Mouse (Mus musculus) erythroblast, embryonic 14.5 days (primary cell): ENCODE results near the gene Syngr1. TPM values are rescaled to one million over a fixed set of nuclear protein-coding genes. Genes with fewer than 3 reads are reported as not detected.
A peak's percentile ranks its signal among the peaks of the same experiment; 100 is the strongest.

Source experiments
- H3K27me3 ChIP-seq: 2 replicates; pipeline ENCODE4 v1.6.1; 2012; ENCODE audit warnings: inconsistent platforms; ENCODE audit not compliant: control insufficient read depth
- H3K36me3 ChIP-seq: 2 replicates; pipeline ENCODE4 v1.6.1; 2012; ENCODE audit warnings: mild to moderate bottlenecking, inconsistent platforms; ENCODE audit not compliant: control insufficient read depth
- H3K4me1 ChIP-seq: 2 replicates; pipeline ENCODE4 v1.6.1; 2012; ENCODE audit warnings: inconsistent platforms; ENCODE audit not compliant: control insufficient read depth
- H3K4me3 ChIP-seq: replicated peaks from 2 replicates; pipeline ENCODE3; 2012; ENCODE audit warnings: moderate library complexity, mild to moderate bottlenecking, inconsistent platforms
- H3K9me3 ChIP-seq: 2 replicates; pipeline ENCODE4 v1.6.1; 2012; ENCODE audit warnings: low read length, inconsistent platforms, mixed read lengths; ENCODE audit not compliant: control insufficient read depth
- GATA1 ChIP-seq: IDR thresholded peaks from 2 replicates; pipeline ENCODE4 v1.6.1; 2012; ENCODE audit warnings: low read length, inconsistent platforms, mixed read lengths
- TAL1 ChIP-seq: IDR thresholded peaks from 3 replicates; pipeline ENCODE4 v1.6.1; 2012; ENCODE audit warnings: low read length, inconsistent platforms, mixed read lengths
- polyA plus RNA-seq: library from polyadenylated mRNA; stranded (reverse); fragments of >175 nt; gene quantifications from 2 replicates; pipeline ENCODE4 v1.2.3, GENCODE M21; 2012

Gene Syngr1
- polyA plus RNA-seq, 1 experiment: 0.41 TPM

DNA sequence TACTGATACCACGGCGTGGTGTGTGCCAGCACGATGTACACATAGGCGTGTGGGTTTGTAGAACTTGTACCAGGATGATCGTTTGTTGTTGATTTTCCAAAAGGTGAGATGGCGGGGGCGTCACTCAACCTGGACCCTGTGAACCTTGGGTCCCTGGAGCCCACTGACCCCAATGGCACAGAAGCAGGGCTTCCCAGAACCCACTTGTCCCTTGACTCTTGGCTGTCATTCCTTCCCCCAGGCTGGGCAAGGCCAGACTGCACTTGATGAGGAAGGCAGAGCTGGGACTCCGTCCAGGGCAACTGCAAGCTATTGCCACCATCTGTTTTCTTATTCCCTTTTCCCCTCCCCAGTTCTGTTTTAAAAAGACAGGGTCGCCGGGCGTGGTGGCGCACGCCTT lies 3.1 kb downstream of the Syngr1 start:
- no peaks in the 10 kb centered on the region for H3K9me3 ChIP-seq
- no peak for TF ChIP-seq GATA1
- no peak for TF ChIP-seq TAL1
- H3K27me3 ChIP-seq: peaks cover 19% of the 10 kb centered on the region
- H3K4me1 ChIP-seq: peaks cover 84% of the 10 kb centered on the region
- no peaks in the 10 kb centered on the region; the same call in 1 of the 2 replicates for H3K36me3 ChIP-seq
- H3K4me3 ChIP-seq: no peak overlapping the region

DNA sequence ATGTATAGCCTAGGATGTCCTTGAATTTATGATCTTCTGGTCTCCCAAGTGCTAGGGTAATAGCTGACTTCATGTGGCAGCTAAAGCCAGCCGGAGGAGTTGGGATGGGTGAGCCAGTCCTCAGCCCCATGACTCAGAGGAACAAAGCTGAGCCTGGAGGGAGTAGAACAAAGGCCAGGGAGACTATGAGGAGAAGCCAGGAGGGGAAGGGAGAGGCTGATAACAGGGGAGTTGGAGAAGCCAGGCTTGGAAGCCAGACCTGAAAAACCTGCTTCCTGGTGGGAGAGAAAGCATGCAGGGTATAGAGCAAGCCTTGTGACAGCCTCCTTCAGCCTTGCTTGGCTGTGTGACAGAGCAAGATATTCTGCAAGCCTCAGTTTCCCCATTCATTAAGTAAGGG lies 4.5 kb downstream of the Syngr1 start:
- no peaks in the 10 kb centered on the region for H3K9me3 ChIP-seq
- H3K4me1 ChIP-seq: peaks cover 84% of the 10 kb centered on the region
- TF ChIP-seq GATA1: no peak
- TF ChIP-seq TAL1: no peak
- H3K27me3 ChIP-seq: peaks cover 19% of the 10 kb centered on the region
- H3K4me3 ChIP-seq: no peak overlapping the region
- no peaks in the 10 kb centered on the region; the same call in 1 of the 2 replicates for H3K36me3 ChIP-seq

DNA sequence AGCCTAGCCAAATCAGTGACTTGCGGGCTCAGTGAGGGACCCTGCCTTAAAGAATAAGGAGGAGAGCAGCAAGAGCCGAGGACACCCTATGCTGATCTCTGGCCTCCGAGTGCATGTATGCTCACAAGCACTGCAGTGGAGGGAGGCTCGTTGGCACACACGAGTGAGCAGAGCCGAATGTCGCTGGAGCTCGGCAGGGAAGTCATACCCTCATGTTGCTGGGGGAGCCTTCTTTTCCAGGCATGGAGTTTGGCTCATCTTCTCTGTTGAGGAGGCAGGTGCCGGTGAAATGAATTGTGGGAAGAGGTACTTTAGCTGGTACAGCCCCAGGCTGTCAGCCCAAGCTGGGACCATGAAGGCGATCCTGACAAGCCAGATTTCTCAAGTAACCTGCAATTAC lies 5.3 kb downstream of the Syngr1 start:
- H3K36me3 ChIP-seq: no peaks in the 10 kb centered on the region; the same call in 1 of the 2 replicates
- H3K9me3 ChIP-seq: no peaks in the 10 kb centered on the region
- TF ChIP-seq TAL1 (no peak), GATA1 (no peak)
- H3K4me3 ChIP-seq: peak overlapping the region; percentile 62
- H3K27me3 ChIP-seq: peaks cover 15% of the 10 kb centered on the region
- peaks cover 79% of the 10 kb centered on the region for H3K4me1 ChIP-seq

DNA sequence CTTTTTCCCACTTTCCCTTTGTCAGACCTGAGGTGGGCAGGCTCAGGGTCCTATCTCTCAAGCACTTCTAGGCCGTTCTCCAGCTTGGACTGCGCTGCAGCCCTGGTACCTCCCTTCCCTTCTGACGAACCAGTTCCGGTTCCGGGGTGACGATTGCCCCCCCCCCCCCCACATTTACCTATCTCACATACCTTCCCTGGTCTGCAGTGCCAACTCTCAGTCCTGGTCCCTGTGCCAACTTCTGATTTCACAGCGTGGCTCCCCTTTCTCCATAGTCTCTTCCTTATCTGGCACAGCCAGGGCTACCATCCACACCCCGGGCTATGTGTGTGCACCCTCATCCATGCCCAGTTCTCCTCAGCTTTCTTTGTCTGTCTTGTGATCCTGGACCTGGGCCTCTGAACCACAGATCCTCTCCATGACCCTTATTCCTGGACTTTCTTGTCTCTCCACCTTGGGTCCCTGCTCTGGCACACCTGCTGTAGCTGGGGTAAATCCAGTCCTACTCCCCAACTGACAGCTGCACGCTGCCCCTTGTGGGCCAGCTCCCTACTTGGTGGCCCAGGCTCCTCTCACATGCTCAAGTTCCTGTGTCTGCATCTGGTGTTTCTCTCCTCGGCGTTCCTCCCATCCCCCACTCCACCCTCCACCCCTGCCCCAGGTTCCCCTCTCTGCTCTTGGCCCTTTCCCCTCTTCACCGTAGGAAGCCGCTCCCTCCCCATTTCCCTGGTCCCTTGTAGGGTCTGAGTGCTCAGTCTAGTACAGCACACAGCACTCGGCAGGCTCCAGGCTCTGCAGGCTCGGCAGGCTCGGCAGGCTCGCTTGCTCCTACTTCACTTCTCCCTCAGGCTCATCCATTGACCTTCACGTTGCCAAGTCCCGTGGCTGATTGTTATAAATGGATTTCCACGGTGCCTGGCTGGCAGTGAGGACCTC lies 6.1 kb downstream of the Syngr1 start:
- H3K4me1 ChIP-seq: peaks cover 78% of the 10 kb centered on the region
- no peaks in the 10 kb centered on the region for H3K9me3 ChIP-seq
- H3K4me3 ChIP-seq: peak overlapping the region; percentile 62
- TF ChIP-seq TAL1 (peak; percentile 80), GATA1 (peak; percentile 65)
- H3K27me3 ChIP-seq: peaks cover 7% of the 10 kb centered on the region
- no peaks in the 10 kb centered on the region; the same call in 1 of the 2 replicates for H3K36me3 ChIP-seq

DNA sequence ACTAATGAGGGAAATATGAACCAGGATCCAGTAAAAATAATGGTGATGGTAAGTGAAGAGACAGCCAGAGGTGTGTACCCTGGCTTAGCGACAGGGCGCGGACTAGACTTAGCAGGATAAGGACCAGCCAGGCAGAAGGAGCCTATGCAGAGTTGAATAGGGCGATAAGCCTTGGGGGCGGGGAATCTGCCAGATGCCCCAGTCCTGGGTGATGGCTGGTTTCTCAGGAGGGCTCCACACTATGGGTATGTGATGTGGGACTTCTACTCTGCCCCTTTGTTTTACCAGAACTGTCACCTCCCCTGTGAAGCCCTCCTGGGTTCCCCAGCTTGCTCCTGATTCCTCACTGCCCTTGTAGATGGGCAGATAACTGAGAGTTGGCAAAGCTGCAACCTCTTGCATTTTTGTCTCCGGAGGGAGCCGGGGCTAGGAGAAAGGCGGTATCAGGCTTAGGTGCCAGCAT lies 6.9 kb downstream of the Syngr1 start:
- peak; percentile 43; the same call in 1 of the 3 replicates for TF ChIP-seq TAL1
- TF ChIP-seq GATA1: peak; percentile 82; the same call in 1 of the 2 replicates
- peak overlapping the region; percentile 62 for H3K4me3 ChIP-seq
- no peaks in the 10 kb centered on the region; the same call in 1 of the 2 replicates for H3K36me3 ChIP-seq
- no peaks in the 10 kb centered on the region for H3K9me3 ChIP-seq
- H3K4me1 ChIP-seq: peaks cover 79% of the 10 kb centered on the region
- no peaks in the 10 kb centered on the region for H3K27me3 ChIP-seq

DNA sequence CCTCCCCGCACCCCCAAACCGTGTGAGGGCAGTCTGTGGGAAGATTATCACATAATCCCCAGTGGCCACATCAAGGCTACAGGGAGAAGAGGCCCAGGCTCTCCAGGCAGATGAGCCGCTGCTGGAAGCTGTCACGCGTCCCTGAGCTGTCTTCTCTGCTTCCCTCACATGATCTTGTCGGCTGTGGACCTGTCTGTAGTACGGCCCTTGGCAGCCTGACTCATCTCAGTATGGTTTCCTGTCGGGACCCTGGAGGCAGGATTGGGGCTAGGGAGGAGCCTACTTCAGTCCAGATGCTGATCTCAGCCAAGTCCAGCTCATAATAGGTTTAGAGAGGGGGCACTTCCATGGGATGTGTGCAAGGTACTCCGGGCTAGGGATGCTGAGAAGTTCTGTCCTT lies 7.7 kb downstream of the Syngr1 start:
- H3K4me1 ChIP-seq: peaks cover 80% of the 10 kb centered on the region
- H3K9me3 ChIP-seq: no peaks in the 10 kb centered on the region
- peak overlapping the region; percentile 62 for H3K4me3 ChIP-seq
- TF ChIP-seq TAL1: no peak
- TF ChIP-seq GATA1: no peak
- H3K36me3 ChIP-seq: no peaks in the 10 kb centered on the region; the same call in 1 of the 2 replicates
- no peaks in the 10 kb centered on the region for H3K27me3 ChIP-seq

DNA sequence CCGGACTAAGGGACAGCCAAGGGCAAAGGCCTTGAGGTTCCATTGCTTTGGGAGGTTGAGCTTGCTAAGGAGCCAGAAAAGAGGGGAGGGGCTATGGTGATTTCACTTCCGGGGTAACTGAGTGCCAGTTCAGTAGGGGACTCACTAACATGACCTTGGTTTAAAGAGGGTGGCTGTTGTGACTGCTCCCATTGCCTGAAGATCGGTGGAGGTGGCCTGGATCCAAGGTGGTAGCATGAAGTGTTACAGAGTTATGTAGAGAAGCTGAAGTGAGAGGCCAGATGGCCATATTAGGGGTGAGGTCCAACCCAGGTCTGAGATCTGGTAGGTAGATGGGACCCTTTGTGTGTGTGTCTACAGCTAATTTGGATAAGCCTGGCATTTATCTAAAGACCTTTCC lies 8.3 kb downstream of the Syngr1 start:
- no peak for TF ChIP-seq TAL1
- no peak for TF ChIP-seq GATA1
- H3K27me3 ChIP-seq: no peaks in the 10 kb centered on the region
- peaks cover 77% of the 10 kb centered on the region for H3K4me1 ChIP-seq
- H3K36me3 ChIP-seq: no peaks in the 10 kb centered on the region; the same call in 1 of the 2 replicates
- no peaks in the 10 kb centered on the region for H3K9me3 ChIP-seq
- no peak overlapping the region for H3K4me3 ChIP-seq

DNA sequence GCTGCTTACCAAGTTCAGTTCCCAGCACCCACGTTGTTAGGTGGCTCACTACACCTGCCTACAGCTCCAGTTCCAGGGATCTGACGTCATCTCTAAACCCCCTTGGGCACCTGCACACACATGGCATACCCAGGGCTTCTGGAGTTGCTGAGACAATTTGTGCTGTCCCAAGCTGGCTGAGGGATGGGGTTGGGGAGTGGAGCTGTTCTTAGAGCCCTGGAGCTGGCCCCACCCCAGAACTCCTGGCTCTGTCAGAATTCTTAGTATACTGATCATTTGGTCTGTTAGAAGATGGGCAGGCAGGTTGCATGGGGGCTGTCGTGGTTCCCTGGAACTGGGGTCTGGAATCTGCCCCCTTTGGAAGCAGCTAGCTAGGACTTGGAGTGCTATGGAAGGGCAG lies 9.1 kb downstream of the Syngr1 start:
- TF ChIP-seq GATA1: no peak
- no peak for TF ChIP-seq TAL1
- H3K4me1 ChIP-seq: peaks cover 84% of the 10 kb centered on the region

DNA sequence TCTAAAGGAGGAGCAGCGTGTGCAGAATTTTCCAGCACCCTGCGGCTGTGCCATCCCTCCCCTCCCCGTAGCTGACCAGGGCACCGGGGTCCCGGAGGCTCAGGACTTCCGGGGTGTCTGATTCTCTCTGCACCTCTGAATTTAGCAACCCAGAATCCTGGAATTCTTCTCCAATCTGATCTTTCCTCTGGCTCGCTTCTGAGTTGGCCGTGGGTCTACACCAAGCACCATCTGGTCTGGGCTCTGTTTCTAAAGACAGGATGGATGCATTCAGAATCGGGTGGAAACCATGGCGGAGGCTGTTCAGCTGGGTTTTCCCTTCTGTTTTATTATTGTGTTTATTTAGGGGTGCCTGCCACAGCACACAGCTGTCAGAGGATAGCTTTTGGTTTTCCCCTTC lies 9.7 kb downstream of the Syngr1 start:
- peaks cover 86% of the 10 kb centered on the region for H3K4me1 ChIP-seq
- no peak overlapping the region for H3K4me3 ChIP-seq
- H3K9me3 ChIP-seq: no peaks in the 10 kb centered on the region
- no peaks in the 10 kb centered on the region for H3K36me3 ChIP-seq
- H3K27me3 ChIP-seq: no peaks in the 10 kb centered on the region
- no peak for TF ChIP-seq GATA1
- no peak for TF ChIP-seq TAL1

More for the DNA sequence above, 9.1 kb downstream of the Syngr1 start:
- Histone ChIP-seq H3K36me3 (no peaks in the 10 kb centered on the region; the same call in 1 of the 2 replicates), H3K9me3 (no peaks in the 10 kb centered on the region), H3K4me3 (no peak overlapping the region), H3K27me3 (no peaks in the 10 kb centered on the region)
